Mouse (Mus musculus): ENCODE results near the gene Olfr1331.
A peak's percentile ranks its signal among the peaks of the same experiment; 100 is the strongest.
"Not testable (repeated sequence)": the region's sequence is repeated elsewhere in the genome, so short reads cannot be mapped to it uniquely, and the experiment has no call there.

Olfr1331 gene

GRCm38 (mm10) chr4:118864349-118864748 is at the start of gene Olfr1331:
TSS of gene Olfr1331 (plus strand) at chr4:118864649.
- no peak for DNase-seq

- peak; percentile 28 to 52 for DNase-seq
Observed at GRCm38 (mm10) chr4:118818921-118819320, 45.5 kb upstream of the Olfr1331 start.

DNA sequence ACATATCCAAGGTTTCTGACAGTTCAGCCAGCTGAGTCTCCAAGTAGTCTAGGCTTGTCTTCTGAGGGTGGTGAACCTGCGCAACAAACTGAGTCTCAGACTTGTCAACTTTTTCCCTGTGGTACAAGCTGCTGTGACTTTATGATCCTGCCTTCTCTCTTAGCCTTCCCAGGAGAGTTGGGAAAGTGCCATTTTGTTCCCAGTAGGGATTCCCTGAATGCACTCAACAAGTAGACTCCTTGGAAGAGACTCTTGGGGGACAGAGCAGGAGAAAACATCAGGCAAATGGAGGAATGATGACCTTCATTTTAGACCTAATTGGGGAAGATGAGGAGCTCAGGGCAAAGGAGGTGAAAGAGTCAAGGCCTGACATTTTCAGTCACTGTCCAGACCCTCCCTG is 28.3 kb upstream of the Olfr1331 start, which contains the start of gene Olfr1333:
TSS of gene Olfr1333 (minus strand) at position 101 of the 400 bp plus-strand sequence.
- no peak for DNase-seq

DNA sequence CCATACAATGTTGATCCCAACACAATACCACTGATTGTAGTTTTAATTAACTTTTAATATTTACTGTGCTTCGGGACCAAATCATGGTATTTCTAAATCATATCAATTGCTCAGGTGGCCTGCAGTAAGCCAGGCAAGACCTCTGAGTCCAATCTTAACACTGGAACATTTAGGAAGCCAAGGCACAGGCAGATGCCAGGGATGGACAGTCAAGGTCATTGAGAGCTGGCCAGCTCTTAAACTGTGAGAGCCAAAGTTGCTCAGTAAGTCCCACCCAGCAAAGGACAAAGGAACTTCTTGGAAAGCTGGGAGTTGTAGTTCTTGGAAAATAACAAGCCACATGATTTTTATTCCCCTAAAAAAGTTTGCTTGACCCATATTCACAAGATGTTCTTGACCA is 2.7 kb upstream of the Olfr1331 start:
- no peak for DNase-seq

DNA sequence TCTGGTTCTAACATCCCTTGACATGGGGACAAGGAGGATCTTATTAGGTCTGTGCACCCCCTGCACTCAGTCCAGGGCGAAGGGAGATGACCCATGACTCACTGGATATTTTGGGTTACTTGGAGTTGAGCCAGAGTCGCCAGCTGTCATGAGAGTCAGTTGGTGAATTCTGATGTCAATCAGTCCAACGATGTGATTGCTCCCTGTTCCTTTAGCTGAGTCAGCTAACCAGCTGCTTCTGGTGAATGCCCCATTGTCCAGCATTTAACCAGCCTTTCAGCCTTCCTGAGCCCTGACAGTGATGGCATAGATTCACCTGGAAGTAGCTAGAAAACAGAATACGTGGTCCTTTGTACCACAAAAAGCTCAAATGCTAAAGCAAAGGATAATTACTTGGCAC is 1.7 kb upstream of the Olfr1331 start:
- DNase-seq, result peak in 1 of 2 experiments; percentile 6

- DNase-seq, result peak; percentile 32 to 63
Observed at GRCm38 (mm10) chr4:118867566-118867965, 3.1 kb downstream of the Olfr1331 start.

DNA sequence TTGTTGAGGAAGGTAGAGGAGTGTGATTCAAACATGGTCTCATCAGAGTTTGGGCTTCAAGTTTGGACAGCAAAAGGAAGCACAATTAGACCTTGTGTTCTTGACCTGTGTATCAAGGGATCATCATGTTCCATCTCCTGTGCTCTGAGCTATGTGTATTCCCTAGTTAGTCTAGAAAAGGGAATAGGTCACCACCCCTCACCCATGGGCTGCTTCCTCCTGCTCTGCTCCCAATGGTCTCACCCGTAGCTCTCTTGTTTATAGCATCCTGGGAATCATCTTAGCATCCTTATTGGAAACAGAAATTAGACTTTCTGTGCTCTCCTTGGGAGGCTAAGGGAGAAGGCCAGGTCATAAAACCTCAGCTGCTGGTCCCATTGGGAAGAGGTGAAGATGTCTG is 23.8 kb downstream of the Olfr1331 start, which contains the start of gene Olfr1330:
TSS of gene Olfr1330 (plus strand) at position 301 of the 400 bp plus-strand sequence.
- DNase-seq, result no peak

- DNase-seq, result no peak
Observed at GRCm38 (mm10) chr4:118901981-118902380, 37.5 kb downstream of the Olfr1331 start.

DNA sequence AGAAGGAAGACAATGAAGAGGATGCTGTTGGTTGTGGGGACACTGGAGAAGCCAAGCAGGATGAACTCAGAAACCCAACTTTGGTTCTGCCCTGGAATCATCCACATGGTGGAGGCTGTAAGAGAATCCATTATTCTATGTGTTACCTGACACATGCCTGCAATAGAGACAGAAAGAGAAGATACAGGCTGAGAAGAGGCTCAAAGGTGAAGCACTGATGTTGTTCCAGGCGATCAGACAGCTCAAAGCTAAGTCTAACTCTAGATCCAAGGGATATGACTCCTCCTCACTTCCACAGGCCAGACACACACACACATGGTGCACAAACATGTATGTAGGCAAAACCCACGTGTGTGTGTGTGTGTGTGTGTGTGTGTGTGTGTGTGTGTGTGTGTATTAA is 52.9 kb downstream of the Olfr1331 start, which contains the start of gene Olfr1329:
TSS of gene Olfr1329 (minus strand) at position 101 of the 400 bp plus-strand sequence.
- DNase-seq, result not testable (repeated sequence)
